Mouse (Mus musculus) heart, postnatal 36 days (tissue): ENCODE measurements around the gene Ltbp3. TPM values are rescaled to one million over a fixed set of nuclear protein-coding genes. Genes with fewer than 3 reads are reported as not detected.

Experiments used
- DNase-seq, 2 experiments: peaks; one replicate each; pipeline ENCODE4 v3.0.0; 2021 to 2022
- intact Hi-C: fragments of 180-260 bp; cut with DNase I; formaldehyde crosslinking; loops from one replicate; pipeline ENCODE4 v1.15.1; 2025
- total RNA-seq, 2 experiments: library from RNA; stranded (reverse); gene quantifications; 2 replicates each; pipeline ENCODE4 v1.2.3; 2021

The Ltbp3 gene
- total RNA-seq, 2 experiments from 2014 or later: 36.5 to 42.2 TPM

GRCm38 (mm10) chr19:5801432-5801964, 60.8 kb downstream of the Ltbp3 start:
- no peak for DNase-seq
- intact Hi-C loops: no loop called here

- intact Hi-C loops: loop anchor here (1.0 to 2.0 kb wide), 2 partner anchors 17 to 43 kb away; no protein-coding TSS in a partner anchor
- DNase-seq: peak; percentile 98 to 99
These were observed 61.5 kb downstream of the Ltbp3 start for GRCm38 (mm10) chr19:5802011-5802786.

- no peak for DNase-seq
- intact Hi-C loops: loop anchor here (1.0 to 2.0 kb wide), 2 partner anchors 16 to 43 kb away; no protein-coding TSS in a partner anchor
These were observed 62.0 kb downstream of the Ltbp3 start for GRCm38 (mm10) chr19:5802787-5803040.

- intact Hi-C loops: loop anchor here (2.0 kb wide), 1 partner anchor 16 kb away; no protein-coding TSS in a partner anchor
- DNase-seq: peak; percentile 99 to 100
These were observed 62.6 kb downstream of the Ltbp3 start for GRCm38 (mm10) chr19:5803041-5803880.

- intact Hi-C loops: loop anchor here (2.0 kb wide), 1 partner anchor 15 kb away; no protein-coding TSS in a partner anchor
- DNase-seq: no peak
These were observed 63.2 kb downstream of the Ltbp3 start for GRCm38 (mm10) chr19:5803881-5804279.

GRCm38 (mm10) chr19:5804371-5804899, 63.7 kb downstream of the Ltbp3 start:
- peak in 1 of 2 experiments; percentile 23 for DNase-seq
- intact Hi-C loops: no loop called here

- intact Hi-C loops: no loop called here
- DNase-seq: peak; percentile 64 to 71
These were observed 65.5 kb downstream of the Ltbp3 start for GRCm38 (mm10) chr19:5806051-5806808.

GRCm38 (mm10) chr19:5806809-5807205, 66.1 kb downstream of the Ltbp3 start:
- peak; percentile 53 to 63 for DNase-seq
- intact Hi-C loops: no loop called here

- DNase-seq: no peak
These were observed 67.0 kb downstream of the Ltbp3 start for GRCm38 (mm10) chr19:5807740-5808139.

More at GRCm38 (mm10) chr19:5807740-5808139, 67.0 kb downstream of the Ltbp3 start:
- intact Hi-C loops: no loop called here

Other genes starting within 250 kb of the Ltbp3 start
- under 1 TPM; 0.58 to 0.70 TPM for gene 1700020D05Rik, start 237.1 kb upstream of the Ltbp3 start, total RNA-seq
- 1 to 10 TPM; 5.1 TPM for gene Snx32, start 230.4 kb upstream of the Ltbp3 start, total RNA-seq
- not detected for gene Ovol1, start 180.3 kb upstream of the Ltbp3 start, total RNA-seq
- gene Ap5b1, start 172.9 kb upstream of the Ltbp3 start, total RNA-seq: 1 to 10 TPM; 3.1 to 3.4 TPM
- 10 to 100 TPM; 42.7 to 53.2 TPM for gene Rnaseh2c, start 139.0 kb upstream of the Ltbp3 start, total RNA-seq
- gene Kat5, start 130.7 kb upstream of the Ltbp3 start, total RNA-seq: 10 to 100 TPM; 30.3 to 37.0 TPM
- gene Rela, start 103.4 kb upstream of the Ltbp3 start, total RNA-seq: 10 to 100 TPM; 25.6 to 31.2 TPM
- 10 to 100 TPM; 19.5 to 29.0 TPM for gene Sipa1, start 77.2 kb upstream of the Ltbp3 start, total RNA-seq
- 10 to 100 TPM; 26.0 to 29.5 TPM for gene Map3k11, start 52.2 kb upstream of the Ltbp3 start, total RNA-seq
- gene Pcnx3, start 52.0 kb upstream of the Ltbp3 start, total RNA-seq: 10 to 100 TPM; 15.7 to 16.8 TPM
- not detected for gene Kcnk7, start 36.5 kb upstream of the Ltbp3 start, total RNA-seq
- 100 to 1,000 TPM; 135 to 136 TPM for gene Ehbp1l1, start 14.6 kb upstream of the Ltbp3 start, total RNA-seq
- 10 to 100 TPM; 29.3 to 32.6 TPM for gene Fam89b, start 11.3 kb upstream of the Ltbp3 start, total RNA-seq
- gene Scyl1, start 30.5 kb downstream of the Ltbp3 start, total RNA-seq: 10 to 100 TPM; 69.0 to 72.9 TPM
- gene Frmd8, start 134.4 kb downstream of the Ltbp3 start, total RNA-seq: 10 to 100 TPM; 11.4 to 11.7 TPM
- 1 to 10 TPM; 3.4 to 4.2 TPM for gene Slc25a45, start 136.9 kb downstream of the Ltbp3 start, total RNA-seq
- gene Tigd3, start 153.2 kb downstream of the Ltbp3 start, total RNA-seq: under 1 TPM; 0.57 to 0.64 TPM
- 10 to 100 TPM; 75.8 to 96.2 TPM for gene Dpf2, start 172.1 kb downstream of the Ltbp3 start, total RNA-seq
- 1 to 10 TPM; 9.3 to 9.5 TPM for gene Cdc42ep2, start 183.9 kb downstream of the Ltbp3 start, total RNA-seq
- 10 to 100 TPM; 10.6 to 10.9 TPM for gene Pola2, start 223.3 kb downstream of the Ltbp3 start, total RNA-seq
- gene Slc22a20, start 245.2 kb downstream of the Ltbp3 start, total RNA-seq: not detected